Mouse (Mus musculus): Measurements from ENCODE around the gene Mis18a. TPM values are rescaled to one million over a fixed set of nuclear protein-coding genes. Genes with fewer than 3 reads are reported as not detected.

The Mis18a gene
- 1 to 10 TPM; 7.7 to 9.0 TPM for total RNA-seq (2021)
- long read RNA-seq, experiment 1, partial matches to known transcripts = 0 of 4 reads
- long read RNA-seq, experiment 1, other reads (novel, unspliced or antisense) = 0 of 4 reads
- long read RNA-seq, experiment 2, partial matches to known transcripts = 1 of 3 reads
- long read RNA-seq, experiment 2, other reads (novel, unspliced or antisense) = 0 of 3 reads

- H3K4me3 ChIP-seq = peak within 1 kb of the TSS; percentile 74
- peak within 1 kb of the TSS; percentile 94 for H3K27ac ChIP-seq
- DNase-seq (ENCODE audit: low spot score in 2 of 2) = peak; percentile 95 to 96
- peak; percentile 23; the same call in 1 of the 2 replicates for TF ChIP-seq CTCF (conservative IDR thresholded peaks at IDR 0.05)
Observed at GRCm38 (mm10) chr16:90727233-90728115, at the start of gene Mis18a. TSS of gene Mis18a (minus strand) at chr16:90727404.

GRCm38 (mm10) chr16:90775946-90776520 lies 48.8 kb upstream of the Mis18a start:
- no peak overlapping the region for H3K4me3 ChIP-seq
- no peak for TF ChIP-seq CTCF (conservative IDR thresholded peaks at IDR 0.05)
- no peak for DNase-seq (ENCODE audit: low spot score in 2 of 2)
- no peak overlapping the region for H3K27ac ChIP-seq

GRCm38 (mm10) chr16:90774646-90775045 lies 47.4 kb upstream of the Mis18a start:
- H3K27ac ChIP-seq = no peak overlapping the region
- no peak overlapping the region for H3K4me3 ChIP-seq
- no peak for DNase-seq (ENCODE audit: low spot score in 2 of 2)
- no peak for TF ChIP-seq CTCF (conservative IDR thresholded peaks at IDR 0.05)

- DNase-seq (ENCODE audit: low spot score in 2 of 2) = no peak
- H3K27ac ChIP-seq = no peak overlapping the region
- no peak for TF ChIP-seq CTCF (conservative IDR thresholded peaks at IDR 0.05)
- no peak overlapping the region for H3K4me3 ChIP-seq
Observed at GRCm38 (mm10) chr16:90774216-90774615, 47.0 kb upstream of the Mis18a start.

GRCm38 (mm10) chr16:90766919-90767454 lies 39.8 kb upstream of the Mis18a start:
- H3K4me3 ChIP-seq = no peak overlapping the region
- no peak for TF ChIP-seq CTCF (conservative IDR thresholded peaks at IDR 0.05)
- no peak for DNase-seq (ENCODE audit: low spot score in 2 of 2)
- no peak overlapping the region for H3K27ac ChIP-seq

- no peak overlapping the region for H3K4me3 ChIP-seq
- no peak for TF ChIP-seq CTCF (conservative IDR thresholded peaks at IDR 0.05)
Observed at GRCm38 (mm10) chr16:90765195-90765877, 38.1 kb upstream of the Mis18a start.

GRCm38 (mm10) chr16:90760515-90760914 lies 33.3 kb upstream of the Mis18a start:
- DNase-seq (ENCODE audit: low spot score in 2 of 2) = no peak
- no peak for TF ChIP-seq CTCF (conservative IDR thresholded peaks at IDR 0.05)
- Histone ChIP-seq H3K27ac (no peak overlapping the region), H3K4me3 (no peak overlapping the region)

More at GRCm38 (mm10) chr16:90765195-90765877, 38.1 kb upstream of the Mis18a start:
- no peak for DNase-seq (ENCODE audit: low spot score in 2 of 2)
- no peak overlapping the region for H3K27ac ChIP-seq

GRCm38 (mm10) chr16:90759335-90759734 lies 32.1 kb upstream of the Mis18a start:
- no peak overlapping the region for H3K27ac ChIP-seq
- DNase-seq (ENCODE audit: low spot score in 2 of 2) = no peak
- no peak overlapping the region for H3K4me3 ChIP-seq
- no peak for TF ChIP-seq CTCF (conservative IDR thresholded peaks at IDR 0.05)

GRCm38 (mm10) chr16:90753386-90753941 lies 26.3 kb upstream of the Mis18a start:
- no peak overlapping the region for H3K4me3 ChIP-seq
- no peak for DNase-seq (ENCODE audit: low spot score in 2 of 2)
- no peak for TF ChIP-seq CTCF (conservative IDR thresholded peaks at IDR 0.05)

GRCm38 (mm10) chr16:90748169-90748568 lies 21.0 kb upstream of the Mis18a start:
- TF ChIP-seq CTCF (conservative IDR thresholded peaks at IDR 0.05) = no peak
- Histone ChIP-seq H3K27ac (no peak overlapping the region), H3K4me3 (no peak overlapping the region)
- no peak for DNase-seq (ENCODE audit: low spot score in 2 of 2)

More at GRCm38 (mm10) chr16:90753386-90753941, 26.3 kb upstream of the Mis18a start:
- no peak overlapping the region for H3K27ac ChIP-seq

GRCm38 (mm10) chr16:90747143-90747542 lies 19.9 kb upstream of the Mis18a start:
- Histone ChIP-seq H3K27ac (peak overlapping the region; percentile 61), H3K4me3 (no peak overlapping the region)
- no peak for TF ChIP-seq CTCF (conservative IDR thresholded peaks at IDR 0.05)
- DNase-seq (ENCODE audit: low spot score in 2 of 2) = no peak
